Mouse (Mus musculus) liver, postnatal 0 days (tissue): Measurements from ENCODE around the gene Sap30bp. TPM values are rescaled to one million over a fixed set of nuclear protein-coding genes. Genes with fewer than 3 reads are reported as not detected.
A peak's percentile ranks its signal among the peaks of the same experiment; 100 is the strongest.

Experiments used
- ATAC-seq: fragments of 200-750 bp; cut with Nextera tagmentation; 2 replicates; pipeline ENCODE4 v1.8.0; 2017; ENCODE audit warnings: mild to moderate bottlenecking, moderate library complexity
- DNase-seq: peaks from one replicate; pipeline ENCODE4 v3.0.0-alpha.2; 2016
- H3K27ac ChIP-seq: fragments of 300-500 bp; sonication (generic); 2 replicates; pipeline ENCODE4 v1.5.1; 2014; ENCODE audit warnings: antibody characterized with exemption, moderate library complexity, mild to moderate bottlenecking, low read depth
- H3K27me3 ChIP-seq: fragments of 300-500 bp; sonication (generic); 2 replicates; pipeline ENCODE4 v1.6.1; 2014; ENCODE audit warnings: low read length, control low read depth, mixed read lengths; ENCODE audit not compliant: insufficient read depth
- H3K36me3 ChIP-seq: fragments of 300-500 bp; sonication (generic); replicated peaks from 2 replicates; pipeline ENCODE4 v1.6.1; 2014; ENCODE audit warnings: mild to moderate bottlenecking, control low read depth, low read length, moderate library complexity, mixed read lengths; ENCODE audit not compliant: insufficient read depth
- H3K4me1 ChIP-seq: fragments of 300-500 bp; sonication (generic); 2 replicates; pipeline ENCODE4 v1.6.1; 2014; ENCODE audit warnings: antibody characterized with exemption, mild to moderate bottlenecking, control low read depth; ENCODE audit not compliant: insufficient read depth
- H3K4me2 ChIP-seq: fragments of 300-500 bp; sonication (generic); 2 replicates; pipeline ENCODE4 v1.6.1; 2014; ENCODE audit warnings: low read depth, mild to moderate bottlenecking, low read length, moderate library complexity, mixed read lengths
- H3K4me3 ChIP-seq: fragments of 300-500 bp; sonication (generic); 2 replicates; pipeline ENCODE4 v1.5.1; 2014; ENCODE audit warnings: low read depth, low read length
- H3K9ac ChIP-seq: fragments of 300-500 bp; sonication (generic); replicated peaks from 2 replicates; pipeline ENCODE4 v1.6.1; 2014; ENCODE audit warnings: mild to moderate bottlenecking, moderate library complexity
- H3K9me3 ChIP-seq: fragments of 300-500 bp; sonication (generic); 2 replicates; pipeline ENCODE4 v1.6.1; 2016; ENCODE audit warnings: mild to moderate bottlenecking, control low read depth, low read length, mixed read lengths
- CTCF ChIP-seq: sonication (generic); IDR thresholded peaks from 2 replicates; pipeline ENCODE4 v1.5.1; 2016; ENCODE audit warnings: antibody characterized with exemption, low read depth
- EP300 ChIP-seq: IDR thresholded peaks from 2 replicates; pipeline ENCODE4 v1.6.1; 2016; ENCODE audit warnings: antibody characterized with exemption, low read depth, mild to moderate bottlenecking
- WGBS: fragments of 180-500 bp; shearing (Covaris S2); extraction: QIAGEN DNeasy Blood & Tissue Kit; methylation state at CpG from one replicate; pipeline ENCODE4 v1.1.7; 2014; ENCODE audit not compliant: insufficient replicate concordance; 5-methylcytosine and 5-hydroxymethylcytosine counted together
- polyA plus RNA-seq: library from polyadenylated mRNA; unstranded; fragments of >200 nt; fragmentation: Nextera tagmentation; extraction: Ambion mirVana; gene quantifications from 2 replicates; pipeline ENCODE4 v1.2.1, GENCODE M21; 2015

Sap30bp gene
- polyA plus RNA-seq, 1 experiment from 2014 or later = 15.4 TPM

GRCm38 (mm10) chr11:115900561-115901337, 32.3 kb upstream of the Sap30bp start:
- Histone ChIP-seq H3K9me3 (no peaks in the 10 kb centered on the region), H3K4me2 (peak overlapping the region; percentile 77), H3K27ac (peak overlapping the region; percentile 95), H3K4me3 (peak overlapping the region; percentile 63), H3K4me1 (peaks cover 59% of the 10 kb centered on the region), H3K27me3 (no peaks in the 10 kb centered on the region), H3K36me3 (peaks cover 20% of the 10 kb centered on the region), H3K9ac (peak overlapping the region; percentile 80)
- DNase-seq = peak; percentile 30
- ATAC-seq = no peak
- TF ChIP-seq CTCF (no peak), EP300 (no peak)
- 50% methylated on average over 8 of the region's 8 CpGs for WGBS

- TF ChIP-seq EP300 = peak; percentile 92
- TF ChIP-seq CTCF = no peak
- H3K9me3 ChIP-seq = no peaks in the 10 kb centered on the region
- peak; percentile 54 for ATAC-seq
- DNase-seq = no peak
- H3K36me3 ChIP-seq = peaks cover 16% of the 10 kb centered on the region
- H3K4me1 ChIP-seq = peaks cover 59% of the 10 kb centered on the region
- WGBS = 45% methylated on average over 9 of the region's 9 CpGs
- H3K27me3 ChIP-seq = no peaks in the 10 kb centered on the region
- peak overlapping the region; percentile 80 for H3K9ac ChIP-seq
- H3K4me2 ChIP-seq = peak overlapping the region; percentile 77
- H3K27ac ChIP-seq = peak overlapping the region; percentile 95
- H3K4me3 ChIP-seq = peak overlapping the region; percentile 63
Observed at GRCm38 (mm10) chr11:115901338-115902161, 31.5 kb upstream of the Sap30bp start.

- Histone ChIP-seq H3K27me3 (no peaks in the 10 kb centered on the region), H3K9me3 (no peaks in the 10 kb centered on the region), H3K36me3 (peaks cover 17% of the 10 kb centered on the region), H3K4me2 (peak overlapping the region; percentile 77), H3K4me1 (peaks cover 59% of the 10 kb centered on the region), H3K9ac (peak overlapping the region; percentile 80), H3K27ac (peak overlapping the region; percentile 95), H3K4me3 (peak overlapping the region; percentile 63)
- ATAC-seq = no peak
- TF ChIP-seq CTCF = no peak
- TF ChIP-seq EP300 = no peak
- DNase-seq = no peak
- WGBS = 42% methylated on average over 5 of the region's 5 CpGs
Observed at GRCm38 (mm10) chr11:115902177-115902576, 30.9 kb upstream of the Sap30bp start.

GRCm38 (mm10) chr11:115902831-115903230, 30.3 kb upstream of the Sap30bp start:
- WGBS = 33% methylated on average over 1 of the region's 1 CpGs
- Histone ChIP-seq H3K9me3 (no peaks in the 10 kb centered on the region), H3K4me3 (peak overlapping the region; percentile 63), H3K9ac (peak overlapping the region; percentile 80), H3K36me3 (peaks cover 17% of the 10 kb centered on the region), H3K27ac (peak overlapping the region; percentile 95), H3K27me3 (no peaks in the 10 kb centered on the region), H3K4me2 (peak overlapping the region; percentile 77), H3K4me1 (peaks cover 59% of the 10 kb centered on the region)
- DNase-seq (peak; percentile 81), ATAC-seq (peak; percentile 18)
- no peak for TF ChIP-seq CTCF
- TF ChIP-seq EP300 = no peak

GRCm38 (mm10) chr11:115903384-115904230, 29.5 kb upstream of the Sap30bp start:
- ATAC-seq (peak; percentile 81), DNase-seq (peak; percentile 77)
- WGBS = 39% methylated on average over 11 of the region's 11 CpGs
- Histone ChIP-seq H3K27ac (peak overlapping the region; percentile 95), H3K36me3 (peaks cover 22% of the 10 kb centered on the region), H3K9me3 (no peaks in the 10 kb centered on the region), H3K9ac (peak overlapping the region; percentile 80), H3K27me3 (no peaks in the 10 kb centered on the region), H3K4me3 (peak overlapping the region; percentile 63; the same call in 1 of the 2 replicates), H3K4me2 (peak overlapping the region; percentile 77), H3K4me1 (peaks cover 59% of the 10 kb centered on the region)
- peak; percentile 9; the same call in 1 of the 2 replicates for TF ChIP-seq CTCF
- peak; percentile 81 for TF ChIP-seq EP300
